Mouse (Mus musculus) liver, postnatal 0 days (tissue): ENCODE data around the gene Msl1. TPM values are rescaled to one million over a fixed set of nuclear protein-coding genes. Genes with fewer than 3 reads are reported as not detected.

Experiments used
- ATAC-seq: fragments of 200-750 bp; cut with Nextera tagmentation; 2 replicates; pipeline ENCODE4 v1.8.0; 2017; ENCODE audit warnings: mild to moderate bottlenecking, moderate library complexity
- DNase-seq: peaks from one replicate; pipeline ENCODE4 v3.0.0-alpha.2; 2016
- H3K27ac ChIP-seq: fragments of 300-500 bp; sonication (generic); 2 replicates; pipeline ENCODE4 v1.5.1; 2014; ENCODE audit warnings: antibody characterized with exemption, moderate library complexity, mild to moderate bottlenecking, low read depth
- H3K27me3 ChIP-seq: fragments of 300-500 bp; sonication (generic); 2 replicates; pipeline ENCODE4 v1.6.1; 2014; ENCODE audit warnings: low read length, control low read depth, mixed read lengths; ENCODE audit not compliant: insufficient read depth
- H3K36me3 ChIP-seq: fragments of 300-500 bp; sonication (generic); replicated peaks from 2 replicates; pipeline ENCODE4 v1.6.1; 2014; ENCODE audit warnings: mild to moderate bottlenecking, control low read depth, low read length, moderate library complexity, mixed read lengths; ENCODE audit not compliant: insufficient read depth
- H3K4me1 ChIP-seq: fragments of 300-500 bp; sonication (generic); 2 replicates; pipeline ENCODE4 v1.6.1; 2014; ENCODE audit warnings: antibody characterized with exemption, mild to moderate bottlenecking, control low read depth; ENCODE audit not compliant: insufficient read depth
- H3K4me2 ChIP-seq: fragments of 300-500 bp; sonication (generic); 2 replicates; pipeline ENCODE4 v1.6.1; 2014; ENCODE audit warnings: low read depth, mild to moderate bottlenecking, low read length, moderate library complexity, mixed read lengths
- H3K4me3 ChIP-seq: fragments of 300-500 bp; sonication (generic); 2 replicates; pipeline ENCODE4 v1.5.1; 2014; ENCODE audit warnings: low read depth, low read length
- H3K9ac ChIP-seq: fragments of 300-500 bp; sonication (generic); replicated peaks from 2 replicates; pipeline ENCODE4 v1.6.1; 2014; ENCODE audit warnings: mild to moderate bottlenecking, moderate library complexity
- H3K9me3 ChIP-seq: fragments of 300-500 bp; sonication (generic); 2 replicates; pipeline ENCODE4 v1.6.1; 2016; ENCODE audit warnings: mild to moderate bottlenecking, control low read depth, low read length, mixed read lengths
- CTCF ChIP-seq: sonication (generic); IDR thresholded peaks from 2 replicates; pipeline ENCODE4 v1.5.1; 2016; ENCODE audit warnings: antibody characterized with exemption, low read depth
- EP300 ChIP-seq: IDR thresholded peaks from 2 replicates; pipeline ENCODE4 v1.6.1; 2016; ENCODE audit warnings: antibody characterized with exemption, low read depth, mild to moderate bottlenecking
- WGBS: fragments of 180-500 bp; shearing (Covaris S2); extraction: QIAGEN DNeasy Blood & Tissue Kit; methylation state at CpG from one replicate; pipeline ENCODE4 v1.1.7; 2014; ENCODE audit not compliant: insufficient replicate concordance; 5-methylcytosine and 5-hydroxymethylcytosine counted together
- polyA plus RNA-seq: library from polyadenylated mRNA; unstranded; fragments of >200 nt; fragmentation: Nextera tagmentation; extraction: Ambion mirVana; gene quantifications from 2 replicates; pipeline ENCODE4 v1.2.1, GENCODE M21; 2015

Gene Msl1
- polyA plus RNA-seq, 1 experiment from 2014 or later: 5.4 TPM

GRCm38 (mm10) chr11:98762756-98763501 lies 32.4 kb upstream of the Msl1 start:
- H3K27me3 ChIP-seq: no peaks in the 10 kb centered on the region
- H3K36me3 ChIP-seq: peaks cover 15% of the 10 kb centered on the region
- DNase-seq (peak; percentile 41), ATAC-seq (peak; percentile 26)
- WGBS: 65% methylated on average over 17 of the region's 17 CpGs
- no peak overlapping the region for H3K27ac ChIP-seq
- H3K4me1 ChIP-seq: peaks cover 20% of the 10 kb centered on the region
- TF ChIP-seq CTCF (peak; percentile 60), EP300 (no peak)
- H3K9me3 ChIP-seq: no peaks in the 10 kb centered on the region
- no peak overlapping the region for H3K4me2 ChIP-seq
- no peak overlapping the region for H3K9ac ChIP-seq
- H3K4me3 ChIP-seq: no peak overlapping the region

- Histone ChIP-seq H3K9ac (no peak overlapping the region), H3K9me3 (no peaks in the 10 kb centered on the region), H3K27ac (no peak overlapping the region), H3K4me2 (no peak overlapping the region), H3K4me1 (peaks cover 26% of the 10 kb centered on the region), H3K4me3 (no peak overlapping the region), H3K36me3 (peaks cover 15% of the 10 kb centered on the region), H3K27me3 (no peaks in the 10 kb centered on the region)
- TF ChIP-seq CTCF: no peak
- TF ChIP-seq EP300: no peak
- 85% methylated on average over 8 of the region's 8 CpGs for WGBS
- ATAC-seq (no peak), DNase-seq (no peak)
These were observed 31.8 kb upstream of the Msl1 start for GRCm38 (mm10) chr11:98763502-98763861.

- TF ChIP-seq CTCF (no peak), EP300 (no peak)
- Histone ChIP-seq H3K9ac (no peak overlapping the region), H3K36me3 (peaks cover 18% of the 10 kb centered on the region), H3K4me3 (no peak overlapping the region), H3K4me2 (no peak overlapping the region), H3K4me1 (peaks cover 32% of the 10 kb centered on the region), H3K27ac (no peak overlapping the region), H3K9me3 (no peaks in the 10 kb centered on the region), H3K27me3 (no peaks in the 10 kb centered on the region)
- no peak for ATAC-seq
- 82% methylated on average over 18 of the region's 18 CpGs for WGBS
- DNase-seq: no peak
These were observed 31.2 kb upstream of the Msl1 start for GRCm38 (mm10) chr11:98764091-98764490.

- Histone ChIP-seq H3K27me3 (no peaks in the 10 kb centered on the region), H3K27ac (no peak overlapping the region), H3K36me3 (peaks cover 23% of the 10 kb centered on the region), H3K4me1 (peaks cover 38% of the 10 kb centered on the region), H3K9me3 (no peaks in the 10 kb centered on the region), H3K4me2 (no peak overlapping the region), H3K4me3 (no peak overlapping the region), H3K9ac (no peak overlapping the region)
- no peak for DNase-seq
- no peak for ATAC-seq
- TF ChIP-seq CTCF (no peak), EP300 (no peak)
These were observed 30.6 kb upstream of the Msl1 start for GRCm38 (mm10) chr11:98764746-98765145.

- peaks cover 42% of the 10 kb centered on the region for H3K4me1 ChIP-seq
- no peaks in the 10 kb centered on the region for H3K9me3 ChIP-seq
- ATAC-seq: no peak
- no peaks in the 10 kb centered on the region for H3K27me3 ChIP-seq
- no peak overlapping the region for H3K9ac ChIP-seq
- 0 out of 2 replicates have a peak overlapping the region, but pooled peaks have one; percentile 22 for H3K27ac ChIP-seq
- no peak overlapping the region for H3K4me2 ChIP-seq
- H3K4me3 ChIP-seq: no peak overlapping the region
- 44% methylated on average over 8 of the region's 9 CpGs for WGBS
- peaks cover 24% of the 10 kb centered on the region for H3K36me3 ChIP-seq
- DNase-seq: no peak
- no peak for TF ChIP-seq EP300
- no peak for TF ChIP-seq CTCF
These were observed 29.7 kb upstream of the Msl1 start for GRCm38 (mm10) chr11:98765421-98766309.

- Histone ChIP-seq H3K4me1 (peaks cover 42% of the 10 kb centered on the region), H3K27me3 (no peaks in the 10 kb centered on the region), H3K9me3 (no peaks in the 10 kb centered on the region), H3K4me2 (no peak overlapping the region), H3K36me3 (peaks cover 26% of the 10 kb centered on the region), H3K4me3 (no peak overlapping the region), H3K9ac (no peak overlapping the region), H3K27ac (no peak overlapping the region)
- DNase-seq (no peak), ATAC-seq (no peak)
- no peak for TF ChIP-seq CTCF
- TF ChIP-seq EP300: no peak
- 56% methylated on average over 1 of the region's 2 CpGs for WGBS
These were observed 29.0 kb upstream of the Msl1 start for GRCm38 (mm10) chr11:98766346-98766745.
